Mouse (Mus musculus) ES-E14 (cell line): ENCODE data around the gene Adh7.

Source experiments
- CHD2 ChIP-seq: IDR thresholded peaks from 2 replicates; pipeline ENCODE4 v1.6.1; 2014; ENCODE audit warnings: mild to moderate bottlenecking, low read depth, low read length, inconsistent platforms
- MAFK ChIP-seq: IDR thresholded peaks from 2 replicates; pipeline ENCODE4 v1.6.1; 2014; ENCODE audit warnings: mild to moderate bottlenecking, low read depth, low read length, inconsistent platforms; ENCODE audit not compliant: insufficient read depth
- ZC3H11A ChIP-seq: IDR thresholded peaks from 2 replicates; pipeline ENCODE4 v1.6.1; 2012; ENCODE audit warnings: low read depth, mild to moderate bottlenecking, inconsistent platforms, low read length, borderline replicate concordance
- ZNF384 ChIP-seq: IDR thresholded peaks from 2 replicates; pipeline ENCODE4 v1.6.1; 2012; ENCODE audit warnings: low read depth, low read length, inconsistent platforms

DNA sequence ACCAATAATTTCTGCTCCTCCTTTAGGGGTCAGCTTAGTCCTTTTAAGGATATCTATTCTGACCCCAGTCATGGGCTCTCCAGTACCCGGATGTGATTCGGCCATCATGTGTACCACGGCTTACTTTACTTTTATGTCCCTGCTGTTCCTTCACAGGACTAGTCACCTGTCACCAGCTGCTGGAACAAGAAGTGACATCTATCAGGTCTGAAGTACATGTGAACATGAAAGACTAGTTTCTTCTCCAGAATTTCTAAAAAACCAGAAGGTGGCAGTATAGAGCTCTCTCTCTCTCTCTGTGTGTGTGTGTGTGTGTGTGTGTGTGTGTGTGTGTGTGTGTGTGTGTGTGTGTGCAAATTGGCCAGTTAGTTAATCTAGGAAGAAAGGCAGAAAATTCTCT lies 22.9 kb downstream of the Adh7 start:
- TF ChIP-seq ZC3H11A, result no peak
- TF ChIP-seq ZNF384, result no peak
- no peak for TF ChIP-seq CHD2
- TF ChIP-seq MAFK, result no peak
